Mouse (Mus musculus): Measurements from ENCODE around the gene Esr1. TPM values are rescaled to one million over a fixed set of nuclear protein-coding genes. Genes with fewer than 3 reads are reported as not detected.
"Not testable (repeated sequence)": the region's sequence is repeated elsewhere in the genome, so short reads cannot be mapped to it uniquely, and the experiment has no call there.

The Esr1 gene
- polyA plus RNA-seq, 1 experiment from 2014 or later: 0.24 TPM

DNA sequence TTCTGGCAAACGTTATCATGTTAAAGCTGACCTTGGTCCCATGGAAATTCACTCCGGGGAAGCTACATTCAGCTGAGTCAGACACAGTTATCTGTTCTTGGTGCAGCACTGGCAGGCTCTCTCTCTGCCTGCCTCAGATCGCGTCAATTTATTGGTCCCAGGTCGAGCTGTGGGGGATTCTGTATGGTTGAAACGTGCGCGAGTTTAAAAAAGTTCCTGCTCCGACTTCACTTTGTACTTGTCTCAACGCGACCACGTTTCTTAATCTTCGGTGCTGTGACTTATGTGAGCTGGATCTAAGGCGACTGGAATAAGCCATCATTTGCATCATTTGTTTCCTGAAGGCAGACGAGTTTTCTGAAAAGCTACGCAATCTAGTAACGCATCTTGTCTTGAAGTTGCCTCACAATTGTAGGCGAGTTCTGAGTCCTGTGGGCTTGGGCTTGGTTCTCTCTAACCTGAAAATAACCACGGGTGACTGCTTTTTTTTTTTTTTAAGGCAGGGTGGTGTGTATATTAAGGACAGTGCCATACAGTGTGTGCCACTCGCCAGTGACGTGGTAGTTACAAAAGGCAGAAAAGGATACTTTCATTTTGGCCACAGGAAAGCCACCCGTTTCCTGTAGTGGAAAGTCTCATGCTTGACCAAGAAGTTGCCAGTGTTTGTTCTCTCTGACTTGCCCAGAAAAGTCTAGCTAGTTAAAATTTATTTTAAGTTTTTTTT lies 1.1 kb downstream of the Esr1 start:
- Histone ChIP-seq H3K27me3 (replicated peaks; ENCODE audit: control insufficient read depth, insufficient read depth, low read length) (no peaks in the 10 kb centered on the region), H3K9me3 (ENCODE audit: control insufficient read depth, low read length) (no peaks in the 10 kb centered on the region), H3K9ac (replicated peaks; ENCODE audit: low read depth, low read length) (no peak overlapping the region), H3K4me2 (ENCODE audit: low read length) (no peak overlapping the region), H3K27ac (ENCODE audit: low read length) (no peak overlapping the region), H3K4me1 (replicated peaks; ENCODE audit: control insufficient read depth, insufficient read depth, low read length) (no peaks in the 10 kb centered on the region), H3K4me3 (replicated peaks; ENCODE audit: low read length) (no peak overlapping the region), H3K36me3 (ENCODE audit: control insufficient read depth, insufficient read depth) (no peaks in the 10 kb centered on the region)
- ATAC-seq: no peak
- 83% methylated on average over 22 of the region's 22 CpGs for WGBS

DNA sequence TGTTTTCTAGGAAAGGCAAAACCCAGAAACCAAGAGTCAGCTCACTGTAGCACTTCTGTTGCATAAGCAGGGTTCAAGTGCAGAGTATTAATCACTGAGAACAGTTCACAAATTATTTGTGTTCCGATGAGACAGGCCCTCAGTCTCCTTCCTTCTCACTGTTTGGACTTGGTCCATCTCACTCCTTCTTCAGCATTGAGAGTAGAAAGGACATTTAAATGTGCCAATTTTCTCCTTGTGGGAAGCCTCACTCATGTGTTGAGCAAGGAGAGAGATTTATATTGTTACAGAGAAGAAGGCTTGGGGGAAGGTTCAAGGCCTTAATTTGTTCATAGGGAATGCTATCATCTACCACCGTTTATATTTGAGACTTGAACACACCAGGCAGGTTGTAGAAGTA lies 6.6 kb downstream of the Esr1 start:
- no peaks in the 10 kb centered on the region for H3K9me3 ChIP-seq (ENCODE audit: control insufficient read depth, low read length)
- no peak overlapping the region for H3K27ac ChIP-seq (ENCODE audit: low read length)
- H3K27me3 ChIP-seq (replicated peaks; ENCODE audit: control insufficient read depth, insufficient read depth, low read length): no peaks in the 10 kb centered on the region
- no peak overlapping the region for H3K9ac ChIP-seq (replicated peaks; ENCODE audit: low read depth, low read length)
- 78% methylated on average over 2 of the region's 2 CpGs for WGBS
- H3K4me1 ChIP-seq (replicated peaks; ENCODE audit: control insufficient read depth, insufficient read depth, low read length): no peaks in the 10 kb centered on the region
- ATAC-seq: no peak
- H3K36me3 ChIP-seq (ENCODE audit: control insufficient read depth, insufficient read depth): no peaks in the 10 kb centered on the region
- H3K4me3 ChIP-seq (replicated peaks; ENCODE audit: low read length): no peak overlapping the region
- no peak overlapping the region for H3K4me2 ChIP-seq (ENCODE audit: low read length)

DNA sequence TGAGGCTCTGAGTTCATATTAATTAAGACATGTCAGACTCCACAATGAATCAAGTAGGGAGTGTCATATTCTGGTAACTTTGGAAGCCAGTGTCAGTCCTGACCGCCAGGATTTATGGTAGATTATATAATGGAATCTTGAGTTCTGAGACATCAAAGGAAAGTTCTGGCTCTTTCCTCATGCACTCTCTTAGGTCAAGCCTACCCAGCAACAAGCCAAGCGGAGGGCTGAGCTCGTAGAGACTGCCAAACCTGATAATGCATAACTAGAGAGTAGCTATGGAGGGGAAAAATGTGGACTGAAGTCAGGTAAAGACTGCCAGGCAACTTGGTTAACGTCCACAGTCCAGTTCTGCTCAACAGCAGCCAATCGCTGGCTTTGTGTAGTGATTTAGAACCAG lies 7.3 kb downstream of the Esr1 start:
- Histone ChIP-seq H3K4me3 (replicated peaks; ENCODE audit: low read length) (no peak overlapping the region), H3K4me2 (ENCODE audit: low read length) (no peak overlapping the region), H3K27me3 (replicated peaks; ENCODE audit: control insufficient read depth, insufficient read depth, low read length) (no peaks in the 10 kb centered on the region), H3K4me1 (replicated peaks; ENCODE audit: control insufficient read depth, insufficient read depth, low read length) (no peaks in the 10 kb centered on the region), H3K9me3 (ENCODE audit: control insufficient read depth, low read length) (no peaks in the 10 kb centered on the region), H3K9ac (replicated peaks; ENCODE audit: low read depth, low read length) (no peak overlapping the region), H3K27ac (ENCODE audit: low read length) (no peak overlapping the region), H3K36me3 (ENCODE audit: control insufficient read depth, insufficient read depth) (no peaks in the 10 kb centered on the region)
- ATAC-seq: no peak
- WGBS: 86% methylated on average over 5 of the region's 5 CpGs

DNA sequence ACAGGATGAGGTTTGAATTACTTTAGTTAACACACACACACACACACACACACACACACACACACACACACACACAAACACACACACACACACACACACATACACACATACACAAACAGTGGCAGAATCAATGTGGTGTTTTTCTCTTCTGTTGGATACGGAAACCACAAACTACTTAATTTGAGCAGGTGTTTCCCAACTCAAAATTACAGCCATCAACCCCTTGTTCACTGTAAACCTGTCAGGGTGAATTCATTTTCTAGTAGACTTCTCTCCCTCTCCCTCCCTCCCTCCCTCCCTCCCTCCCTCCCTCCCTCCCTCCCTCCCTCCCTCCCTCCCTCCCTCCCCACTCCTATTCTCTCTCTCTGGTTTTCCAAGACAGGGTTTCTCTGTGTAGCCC lies 8.0 kb downstream of the Esr1 start:
- not testable (repeated sequence) for H3K27me3 ChIP-seq (replicated peaks; ENCODE audit: control insufficient read depth, insufficient read depth, low read length); H3K36me3 ChIP-seq (ENCODE audit: control insufficient read depth, insufficient read depth); H3K27ac ChIP-seq (ENCODE audit: low read length); H3K4me3 ChIP-seq (replicated peaks; ENCODE audit: low read length); ATAC-seq; H3K4me1 ChIP-seq (replicated peaks; ENCODE audit: control insufficient read depth, insufficient read depth, low read length); H3K9me3 ChIP-seq (ENCODE audit: control insufficient read depth, low read length); H3K4me2 ChIP-seq (ENCODE audit: low read length); H3K9ac ChIP-seq (replicated peaks; ENCODE audit: low read depth, low read length)
- 62% methylated on average over 1 of the region's 1 CpGs for WGBS

DNA sequence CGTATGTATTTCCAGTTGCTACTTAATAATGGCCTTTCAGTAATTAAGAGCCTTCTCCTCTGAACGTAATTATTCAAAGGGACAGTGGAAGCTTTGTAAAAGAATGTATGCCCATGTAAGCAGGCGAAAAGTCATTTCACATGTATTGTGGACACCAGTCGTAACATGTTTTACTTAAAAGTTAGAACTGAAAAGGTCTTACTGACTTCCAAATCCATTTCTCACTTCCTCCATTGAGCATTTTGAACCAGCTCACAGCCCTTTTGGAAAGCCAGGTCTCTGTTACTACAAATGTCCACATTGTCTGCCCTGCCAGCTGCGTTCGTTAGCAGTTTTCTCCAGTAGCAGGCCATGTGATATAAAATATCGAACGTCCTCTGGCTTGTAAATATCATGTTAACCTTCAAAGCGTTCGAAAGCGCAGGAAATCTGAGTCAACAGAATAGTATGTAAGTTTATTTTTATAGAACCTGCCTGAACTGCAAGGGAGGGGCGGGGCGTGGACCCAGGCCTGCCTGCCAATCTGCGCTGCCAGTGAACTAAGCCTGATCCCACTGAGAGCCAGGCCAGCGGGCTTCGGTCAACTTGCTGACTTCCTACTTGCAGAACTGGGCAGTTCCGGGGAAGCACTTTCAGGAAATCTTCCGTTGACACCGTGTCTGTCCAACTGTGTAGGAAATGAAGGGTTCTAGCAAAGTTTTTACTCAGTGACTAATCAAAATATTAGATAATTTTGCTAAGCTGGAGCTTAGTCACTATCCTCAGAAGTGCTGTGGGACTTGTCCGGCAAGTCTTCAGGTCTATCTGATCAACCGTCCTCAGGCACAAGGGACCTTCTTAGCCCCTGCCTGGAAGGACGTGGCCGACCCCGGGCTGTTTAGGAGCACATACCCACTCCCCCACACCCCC lies 9.5 kb downstream of the Esr1 start:
- 74% methylated on average over 24 of the region's 24 CpGs for WGBS
- H3K36me3 ChIP-seq (ENCODE audit: control insufficient read depth, insufficient read depth): no peaks in the 10 kb centered on the region
- no peaks in the 10 kb centered on the region for H3K4me1 ChIP-seq (replicated peaks; ENCODE audit: control insufficient read depth, insufficient read depth, low read length)
- H3K9ac ChIP-seq (replicated peaks; ENCODE audit: low read depth, low read length): no peak overlapping the region
- H3K4me2 ChIP-seq (ENCODE audit: low read length): no peak overlapping the region
- H3K9me3 ChIP-seq (ENCODE audit: control insufficient read depth, low read length): no peaks in the 10 kb centered on the region
- no peak overlapping the region for H3K27ac ChIP-seq (ENCODE audit: low read length)
- H3K4me3 ChIP-seq (replicated peaks; ENCODE audit: low read length): no peak overlapping the region
- ATAC-seq: no peak
- no peaks in the 10 kb centered on the region for H3K27me3 ChIP-seq (replicated peaks; ENCODE audit: control insufficient read depth, insufficient read depth, low read length)

DNA sequence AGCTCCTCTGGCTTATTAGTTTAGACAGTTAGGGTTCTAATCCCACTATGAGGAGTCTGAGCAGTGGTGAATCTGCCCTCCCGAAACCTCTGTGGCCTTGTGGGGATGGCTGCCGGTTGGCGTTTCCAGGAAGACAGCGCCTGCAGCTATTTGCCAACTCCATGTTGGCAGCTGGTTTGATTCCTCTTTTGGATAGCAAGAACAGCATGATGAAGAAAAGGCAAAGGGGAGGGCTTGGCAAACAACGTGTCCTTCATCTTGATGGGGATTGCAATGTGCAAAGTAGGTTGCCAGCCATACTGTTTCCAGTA lies 10.1 kb downstream of the Esr1 start:
- no peaks in the 10 kb centered on the region for H3K36me3 ChIP-seq (ENCODE audit: control insufficient read depth, insufficient read depth)
- H3K4me3 ChIP-seq (replicated peaks; ENCODE audit: low read length): no peak overlapping the region
- WGBS: 79% methylated on average over 5 of the region's 5 CpGs
- no peak overlapping the region for H3K4me2 ChIP-seq (ENCODE audit: low read length)
- no peak overlapping the region for H3K9ac ChIP-seq (replicated peaks; ENCODE audit: low read depth, low read length)
- no peaks in the 10 kb centered on the region for H3K4me1 ChIP-seq (replicated peaks; ENCODE audit: control insufficient read depth, insufficient read depth, low read length)
- H3K27ac ChIP-seq (ENCODE audit: low read length): no peak overlapping the region
- no peaks in the 10 kb centered on the region for H3K27me3 ChIP-seq (replicated peaks; ENCODE audit: control insufficient read depth, insufficient read depth, low read length)
- H3K9me3 ChIP-seq (ENCODE audit: control insufficient read depth, low read length): no peaks in the 10 kb centered on the region
- no peak for ATAC-seq

DNA sequence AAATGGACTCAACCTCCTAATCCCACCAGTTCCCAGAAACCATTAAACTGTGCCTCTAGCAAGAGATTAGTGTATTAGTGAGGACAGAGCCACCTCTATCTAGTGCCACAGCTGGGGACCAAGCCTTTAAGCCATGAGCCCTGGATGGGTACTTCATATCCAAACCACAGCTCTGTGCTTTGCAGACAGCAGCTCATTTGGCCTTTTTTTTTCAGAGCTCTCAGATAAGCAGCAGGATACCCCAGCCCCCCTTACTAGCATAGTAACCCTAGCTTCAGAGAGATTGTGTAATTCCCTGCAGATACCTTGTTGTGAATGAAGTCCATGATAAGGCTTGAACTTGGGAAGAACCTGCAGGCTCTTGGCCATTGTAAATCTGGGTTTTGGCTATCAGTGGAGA lies 11.9 kb downstream of the Esr1 start:
- Histone ChIP-seq H3K4me1 (replicated peaks; ENCODE audit: control insufficient read depth, insufficient read depth, low read length) (no peaks in the 10 kb centered on the region), H3K9ac (replicated peaks; ENCODE audit: low read depth, low read length) (no peak overlapping the region), H3K27ac (ENCODE audit: low read length) (no peak overlapping the region), H3K9me3 (ENCODE audit: control insufficient read depth, low read length) (no peaks in the 10 kb centered on the region), H3K4me3 (replicated peaks; ENCODE audit: low read length) (no peak overlapping the region), H3K27me3 (replicated peaks; ENCODE audit: control insufficient read depth, insufficient read depth, low read length) (no peaks in the 10 kb centered on the region), H3K4me2 (ENCODE audit: low read length) (no peak overlapping the region), H3K36me3 (ENCODE audit: control insufficient read depth, insufficient read depth) (no peaks in the 10 kb centered on the region)
- ATAC-seq: no peak

DNA sequence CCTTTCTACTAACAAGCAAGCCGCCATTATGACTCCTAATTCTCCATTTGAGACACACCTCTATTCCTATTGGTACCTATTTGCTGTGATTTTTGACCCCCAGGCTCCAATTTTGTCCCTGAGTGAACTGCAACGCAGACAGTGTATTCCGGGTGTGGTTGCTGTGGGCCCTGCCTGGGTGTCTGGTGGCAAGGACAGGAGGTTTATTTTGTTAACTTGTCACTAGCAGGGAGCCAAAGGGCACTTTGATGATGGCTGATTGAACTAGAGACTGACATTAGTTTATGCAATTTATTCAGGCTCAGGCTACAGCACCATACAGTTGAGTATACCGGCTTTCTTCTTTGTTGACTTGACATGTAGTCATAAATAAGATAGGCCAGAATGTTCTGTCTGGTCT lies 13.2 kb downstream of the Esr1 start:
- Histone ChIP-seq H3K27ac (ENCODE audit: low read length) (no peak overlapping the region), H3K9ac (replicated peaks; ENCODE audit: low read depth, low read length) (no peak overlapping the region), H3K27me3 (replicated peaks; ENCODE audit: control insufficient read depth, insufficient read depth, low read length) (no peaks in the 10 kb centered on the region), H3K9me3 (ENCODE audit: control insufficient read depth, low read length) (no peaks in the 10 kb centered on the region), H3K36me3 (ENCODE audit: control insufficient read depth, insufficient read depth) (no peaks in the 10 kb centered on the region), H3K4me1 (replicated peaks; ENCODE audit: control insufficient read depth, insufficient read depth, low read length) (no peaks in the 10 kb centered on the region), H3K4me2 (ENCODE audit: low read length) (no peak overlapping the region), H3K4me3 (replicated peaks; ENCODE audit: low read length) (no peak overlapping the region)
- ATAC-seq: no peak
- WGBS: 96% methylated on average over 4 of the region's 4 CpGs

DNA sequence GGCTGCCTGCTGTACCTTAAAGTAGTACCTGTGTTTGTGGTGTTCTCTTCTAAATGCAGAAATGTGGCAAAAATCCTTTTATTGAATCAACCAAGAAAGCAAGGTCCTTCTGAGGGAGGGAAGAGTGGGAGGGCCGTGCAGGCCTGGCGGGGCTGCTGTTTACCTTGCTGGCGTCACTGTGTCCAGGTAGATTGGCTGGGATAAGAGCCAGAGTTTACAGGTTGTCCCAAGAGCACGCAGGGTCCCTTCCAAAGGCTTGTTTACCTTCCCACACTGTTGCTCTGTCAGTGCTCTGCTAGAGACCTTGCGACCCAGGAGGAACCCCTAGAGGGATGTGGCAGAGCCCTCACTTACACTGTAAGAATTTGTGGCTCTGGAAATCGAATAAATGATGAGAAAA lies 13.9 kb downstream of the Esr1 start:
- 80% methylated on average over 6 of the region's 6 CpGs for WGBS
- no peak overlapping the region for H3K9ac ChIP-seq (replicated peaks; ENCODE audit: low read depth, low read length)
- no peak for ATAC-seq

More for the DNA sequence above, 13.9 kb downstream of the Esr1 start:
- Histone ChIP-seq H3K4me3 (replicated peaks; ENCODE audit: low read length) (no peak overlapping the region), H3K27me3 (replicated peaks; ENCODE audit: control insufficient read depth, insufficient read depth, low read length) (no peaks in the 10 kb centered on the region), H3K9me3 (ENCODE audit: control insufficient read depth, low read length) (no peaks in the 10 kb centered on the region), H3K4me1 (replicated peaks; ENCODE audit: control insufficient read depth, insufficient read depth, low read length) (no peaks in the 10 kb centered on the region), H3K36me3 (ENCODE audit: control insufficient read depth, insufficient read depth) (no peaks in the 10 kb centered on the region), H3K27ac (ENCODE audit: low read length) (no peak overlapping the region), H3K4me2 (ENCODE audit: low read length) (no peak overlapping the region)

Measured in forebrain, embryonic 16.5 days (tissue).